8 mouse cellular contexts compared by ENCODE assay signal in the genomic region with DNA sequence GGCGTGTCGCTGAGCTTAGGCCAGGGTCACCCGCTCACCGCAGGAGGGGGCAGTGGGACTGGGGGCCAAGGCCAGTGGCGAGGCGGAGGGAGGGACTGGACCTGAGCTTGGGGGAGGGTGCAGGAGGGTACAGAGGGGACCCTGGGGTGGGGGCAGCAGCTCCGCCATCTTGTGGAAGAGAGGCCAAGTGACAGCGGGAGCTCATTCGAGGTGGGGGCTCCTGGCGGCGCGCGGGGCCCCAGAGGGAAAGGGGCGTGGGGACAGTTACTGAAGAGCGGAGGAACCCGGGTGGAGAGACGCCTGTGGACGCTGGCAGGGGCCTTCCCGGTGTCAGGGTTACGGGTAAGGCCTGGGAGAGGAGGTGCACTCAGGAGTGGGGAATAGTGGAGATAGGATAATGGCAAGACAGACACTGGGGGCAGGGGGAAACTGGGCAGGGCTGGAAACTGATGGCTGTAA. TPM values are rescaled to one million over a fixed set of nuclear protein-coding genes. Genes with fewer than 3 reads are reported as not detected.
DNase-seq lines count a peak whose midpoint lies in the region; ATAC-seq and TF ChIP-seq lines count a peak whose summit lies in the region.

No protein-coding gene starts in this region.

- under 1% methylated on average over 20 of the region's 20 CpGs for WGBS in heart, postnatal 0 days
- 0% methylated on average over 20 of the region's 20 CpGs for WGBS in embryonic facial prominence, embryonic 10.5 days
- under 1% methylated on average over 20 of the region's 20 CpGs for WGBS in intestine, postnatal 0 days
- WGBS in neural tube, embryonic 14.5 days, result 1% methylated on average over 19 of the region's 20 CpGs

- H3K9me3 ChIP-seq in heart, postnatal 0 days (replicated peaks; ENCODE audit: control insufficient read depth, low read length), result no peaks in the 10 kb centered on the region
- no peaks in the 10 kb centered on the region for H3K9me3 ChIP-seq in CH12.LX (replicated peaks; ENCODE audit: low read length)
- H3K9me3 ChIP-seq in embryonic facial prominence, embryonic 10.5 days, result no peaks in the 10 kb centered on the region
- no peaks in the 10 kb centered on the region for H3K9me3 ChIP-seq in intestine, postnatal 0 days (ENCODE audit: control insufficient read depth)
- H3K9me3 ChIP-seq in neural tube, embryonic 14.5 days (ENCODE audit: control insufficient read depth, low read length), result no peaks in the 10 kb centered on the region

- H3K27ac ChIP-seq in heart, postnatal 0 days (ENCODE audit: low read depth), result peak overlapping the region; percentile 72
- H3K27ac ChIP-seq in CH12.LX (ENCODE audit: insufficient read depth, low read depth), result peak overlapping the region; percentile 65; the same call in 1 of the 2 replicates
- peak overlapping the region; percentile 94 for H3K27ac ChIP-seq in embryonic facial prominence, embryonic 10.5 days (replicated peaks)
- peak overlapping the region; percentile 68 for H3K27ac ChIP-seq in intestine, postnatal 0 days (ENCODE audit: low read depth, low read length)
- H3K27ac ChIP-seq in neural tube, embryonic 14.5 days (ENCODE audit: low read depth, low read length), result peak overlapping the region; percentile 96

- dilution Hi-C loops in CH12.LX (cut with MboI; ENCODE audit: extremely low pct_ligation_motif_present, extremely low pct_unique_long_range_greater_than_20kb, low sequenced_read_pairs), result no loop called here

- H3K4me2 ChIP-seq in heart, postnatal 0 days (ENCODE audit: low read depth, low read length), result peak overlapping the region; percentile 76
- H3K4me2 ChIP-seq in CH12.LX (ENCODE audit: insufficient read depth, low read depth, poor library complexity, severe bottlenecking), result peak overlapping the region; percentile 63
- peak overlapping the region; percentile 83 for H3K4me2 ChIP-seq in intestine, postnatal 0 days (replicated peaks; ENCODE audit: low read depth)
- peak overlapping the region; percentile 76 for H3K4me2 ChIP-seq in neural tube, embryonic 14.5 days (ENCODE audit: low read depth, low read length)

- H3K4me3 ChIP-seq in heart, postnatal 0 days (ENCODE audit: low read depth, low read length), result peak overlapping the region; percentile 70
- peak overlapping the region; percentile 73 to 90 (median 90) for H3K4me3 ChIP-seq in CH12.LX (replicated peaks in 1 of 3; ENCODE audit: low read depth in 2 of 3, low read length in 2 of 3, poor library complexity in 1 of 3)
- peak overlapping the region; percentile 89 for H3K4me3 ChIP-seq in embryonic facial prominence, embryonic 10.5 days
- H3K4me3 ChIP-seq in intestine, postnatal 0 days (ENCODE audit: low read depth, low read length), result peak overlapping the region; percentile 88
- peak overlapping the region; percentile 78 for H3K4me3 ChIP-seq in neural tube, embryonic 14.5 days (ENCODE audit: low read depth, low read length)

- no peaks in the 10 kb centered on the region for H3K79me2 ChIP-seq in CH12.LX (replicated peaks; ENCODE audit: control insufficient read depth, extremely low read depth, insufficient read depth, poor library complexity, severe bottlenecking)

- peak; percentile 67 for ATAC-seq in heart, postnatal 0 days (ENCODE audit: insufficient read depth, low read depth)
- ATAC-seq in intestine, postnatal 0 days, result no peak; the same call in 1 of the 2 replicates
- peak; percentile 86 for ATAC-seq in neural tube, embryonic 14.5 days (ENCODE audit: low read depth)

- no peaks in the 10 kb centered on the region; the same call in 1 of the 2 replicates for H3K36me3 ChIP-seq in heart, postnatal 0 days (replicated peaks; ENCODE audit: control insufficient read depth, insufficient read depth, low read length)
- peaks cover 0 to 13% of the 10 kb centered on the region in 2 experiments for H3K36me3 ChIP-seq in CH12.LX (replicated peaks in 1 of 2; ENCODE audit: control insufficient read depth in 1 of 2, insufficient read depth in 1 of 2, low read length in 1 of 2)
- peaks cover 20% of the 10 kb centered on the region; the same call in 1 of the 2 replicates for H3K36me3 ChIP-seq in embryonic facial prominence, embryonic 10.5 days (replicated peaks)
- H3K36me3 ChIP-seq in intestine, postnatal 0 days (ENCODE audit: control insufficient read depth, insufficient read depth), result 0 out of 2 replicates have a peak, but pooled peaks cover 7% of the 10 kb centered on the region
- H3K36me3 ChIP-seq in neural tube, embryonic 14.5 days (ENCODE audit: control insufficient read depth, insufficient read depth, low read length), result no peaks in the 10 kb centered on the region; the same call in 1 of the 2 replicates

- H3K4me1 ChIP-seq in heart, postnatal 0 days (ENCODE audit: control insufficient read depth, insufficient read depth), result peaks cover 8% of the 10 kb centered on the region
- peaks cover 2 to 11% of the 10 kb centered on the region in 2 experiments for H3K4me1 ChIP-seq in CH12.LX (ENCODE audit: control insufficient read depth in 1 of 2, insufficient read depth in 2 of 2)
- H3K4me1 ChIP-seq in embryonic facial prominence, embryonic 10.5 days, result peaks cover 15% of the 10 kb centered on the region
- 0 out of 2 replicates have a peak, but pooled peaks cover 3% of the 10 kb centered on the region for H3K4me1 ChIP-seq in intestine, postnatal 0 days (replicated peaks; ENCODE audit: control insufficient read depth, insufficient read depth, low read length)
- H3K4me1 ChIP-seq in neural tube, embryonic 14.5 days (ENCODE audit: control insufficient read depth, insufficient read depth, low read length), result peaks cover 7% of the 10 kb centered on the region; the same call in 1 of the 2 replicates

- peak; percentile 63 for DNase-seq in heart, postnatal 0 days (ENCODE audit: low spot score)
- no peak for DNase-seq in heart, adult 9 months (ENCODE audit: low spot score in 2 of 2)
- no peak for DNase-seq in CH12.LX (ENCODE audit: extremely low read depth)
- no peak for DNase-seq in embryonic facial prominence, embryonic 10.5 days (ENCODE audit: low spot score)
- DNase-seq in adrenal gland, postnatal 14 days, result no peak
- no peak for DNase-seq in adrenal gland, postnatal 36 days

- no peak; the same call in 1 of the 2 replicates for TF ChIP-seq CTCF in heart, postnatal 0 days (IDR thresholded peaks at IDR 0.05; ENCODE audit: low read depth)
- TF ChIP-seq CTCF in CH12.LX (conservative IDR thresholded peaks at IDR 0.05 in 1 of 2, IDR thresholded peaks at IDR 0.05 in 1 of 2; ENCODE audit: low read depth in 2 of 2, low read length in 2 of 2), result peak in 1 of 2 experiments; percentile 18; a peak in 1 of 4 replicates
- peak; percentile 51 for TF ChIP-seq CTCF in intestine, postnatal 0 days (IDR thresholded peaks at IDR 0.05; ENCODE audit: low read depth)

- no peak for TF ChIP-seq POLR2A in CH12.LX (IDR thresholded peaks at IDR 0.05; ENCODE audit: low read depth, low read length)

- no peaks in the 10 kb centered on the region for H3K27me3 ChIP-seq in heart, postnatal 0 days (ENCODE audit: control insufficient read depth, insufficient read depth, low read length)
- no peaks in the 10 kb centered on the region for H3K27me3 ChIP-seq in CH12.LX (replicated peaks)
- 0 out of 2 replicates have a peak, but pooled peaks cover 3% of the 10 kb centered on the region for H3K27me3 ChIP-seq in embryonic facial prominence, embryonic 10.5 days (replicated peaks; ENCODE audit: low read depth, poor library complexity, severe bottlenecking)
- no peaks in the 10 kb centered on the region for H3K27me3 ChIP-seq in intestine, postnatal 0 days (replicated peaks; ENCODE audit: control insufficient read depth, insufficient read depth, low read length)
- no peaks in the 10 kb centered on the region for H3K27me3 ChIP-seq in neural tube, embryonic 14.5 days (ENCODE audit: control insufficient read depth, insufficient read depth, low read length)

- in situ Hi-C loops in CH12.LX (cut with MboI; ENCODE audit: low pct_ligation_motif_present, low pct_unique_long_range_greater_than_20kb, low sequenced_read_pairs), result no loop called here

- no peak for TF ChIP-seq RAD21 in CH12.LX (IDR thresholded peaks at IDR 0.05; ENCODE audit: low read depth, low read length)

- TF ChIP-seq EP300 in heart, postnatal 0 days (IDR thresholded peaks at IDR 0.05; ENCODE audit: low read depth), result no peak
- TF ChIP-seq EP300 in CH12.LX (IDR thresholded peaks at IDR 0.05; ENCODE audit: low read length), result no peak

- H3K9ac ChIP-seq in heart, postnatal 0 days (replicated peaks; ENCODE audit: low read depth, low read length), result peak overlapping the region; percentile 79
- H3K9ac ChIP-seq in CH12.LX (ENCODE audit: insufficient read depth, low read depth), result peak overlapping the region; percentile 74
- peak overlapping the region; percentile 79 for H3K9ac ChIP-seq in intestine, postnatal 0 days (ENCODE audit: low read depth, low read length)
- peak overlapping the region; percentile 83 for H3K9ac ChIP-seq in neural tube, embryonic 14.5 days (replicated peaks; ENCODE audit: low read depth, low read length)

TF ChIP-seq in CH12.LX, 34 proteins besides CTCF, POLR2A, EP300 and RAD21:
- TF ChIP-seq CHD1 (IDR thresholded peaks at IDR 0.05; ENCODE audit: low read depth, low read length), result no peak
- TF ChIP-seq SIN3A (IDR thresholded peaks at IDR 0.05; ENCODE audit: low read length), result 0 out of 2 replicates have a peak, but pooled peaks have one; percentile 2
- 0 out of 2 replicates have a peak, but pooled peaks have one; percentile 17 for TF ChIP-seq ZMIZ1 (IDR thresholded peaks at IDR 0.05; ENCODE audit: low read depth, low read length)

RNA-seq across cellular contexts. Expression of a gene that starts 0.4 kb away (rescaled TPM):
- 21.1 and 28.5 TPM in 2 replicates for total RNA-seq in heart, postnatal 0 days (2014; rRNA removed; ENCODE audit: low replicate concordance)
- 21.9 and 24.9 TPM in 2 replicates for polyA plus RNA-seq in heart, postnatal 0 days (2015; fragmentation: Nextera tagmentation; extraction: Ambion mirVana)
- total RNA-seq in CH12.LX (2012; rRNA removed) (13.5 and 14.0 TPM in 2 replicates), CH12.LX (2014; rRNA removed) (11.0 and 11.8 TPM in 2 replicates)
- 20.7 and 21.2 TPM in 2 replicates for polyA plus RNA-seq in CH12.LX (2012; ENCODE audit: insufficient read length, low read depth)
- 52.2 and 55.4 TPM in 2 replicates for polyA plus RNA-seq in embryonic facial prominence, embryonic 10.5 days (2016; fragmentation: Nextera tagmentation; extraction: Ambion mirVana)
- polyA plus RNA-seq in intestine, postnatal 0 days (2015; fragmentation: Nextera tagmentation; extraction: Ambion mirVana), result 11.9 and 12.3 TPM in 2 replicates
- polyA plus RNA-seq in neural tube, embryonic 14.5 days (2014; fragmentation: Nextera tagmentation; extraction: Ambion mirVana), result 70.8 and 74.8 TPM in 2 replicates
- 27.3 and 28.5 TPM in 2 replicates for total RNA-seq in adrenal gland, postnatal 14 days (2021)
- total RNA-seq in adrenal gland, postnatal 36 days (2021), result 10 to 100 TPM; 33.8 to 37.3 TPM
